Mouse (Mus musculus): ENCODE data around the gene Rilp.

Gene Rilp

GRCm38 (mm10) chr11:75559870-75560504 lies 50.1 kb downstream of the Rilp start:
- no peak for DNase-seq

- DNase-seq, result no peak
These were observed 50.9 kb downstream of the Rilp start for GRCm38 (mm10) chr11:75560530-75561409.

DNA sequence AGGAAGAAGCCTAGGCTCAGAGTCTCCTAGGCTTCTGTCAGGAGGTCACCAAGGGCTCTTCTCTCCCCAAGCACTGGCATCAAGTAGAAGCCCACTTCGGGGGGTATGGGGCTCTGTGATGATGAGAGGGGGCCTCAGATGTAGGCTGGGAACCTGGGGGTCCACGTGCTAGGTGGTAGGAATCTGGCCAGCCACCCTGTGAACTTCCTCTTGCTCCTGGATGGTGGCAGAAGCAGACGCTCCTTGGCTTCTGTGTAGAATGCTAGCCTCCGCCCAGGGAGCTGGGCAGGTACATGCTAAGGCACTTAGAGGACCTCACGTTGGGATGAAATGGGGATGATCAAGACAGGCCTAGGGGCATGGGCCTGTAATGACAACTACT lies 51.5 kb downstream of the Rilp start:
- DNase-seq, result no peak
